Mouse (Mus musculus): ENCODE data around the gene Tax1bp3. TPM values are rescaled to one million over a fixed set of nuclear protein-coding genes. Genes with fewer than 3 reads are reported as not detected.

The Tax1bp3 gene
- polyA plus RNA-seq, 1 experiment from 2014 or later, result 175 TPM

GRCm38 (mm10) chr11:73185872-73186615, 9.2 kb downstream of the Tax1bp3 start:
- no peak overlapping the region for H3K4me3 ChIP-seq
- H3K27me3 ChIP-seq (ENCODE audit: low read depth, poor library complexity, severe bottlenecking), result no peaks in the 10 kb centered on the region
- H3K4me1 ChIP-seq, result no peaks in the 10 kb centered on the region
- 93% methylated on average over 10 of the region's 10 CpGs for WGBS
- no peak overlapping the region for H3K27ac ChIP-seq (replicated peaks)
- no peaks in the 10 kb centered on the region for H3K9me3 ChIP-seq (replicated peaks)
- H3K36me3 ChIP-seq, result peaks cover 86% of the 10 kb centered on the region
- no peak for DNase-seq (ENCODE audit: low spot score)

GRCm38 (mm10) chr11:73187231-73187630, 10.3 kb downstream of the Tax1bp3 start:
- Histone ChIP-seq H3K4me3 (no peak overlapping the region), H3K36me3 (peaks cover 93% of the 10 kb centered on the region), H3K27me3 (ENCODE audit: low read depth, poor library complexity, severe bottlenecking) (no peaks in the 10 kb centered on the region), H3K27ac (replicated peaks) (no peak overlapping the region), H3K4me1 (no peaks in the 10 kb centered on the region), H3K9me3 (replicated peaks) (no peaks in the 10 kb centered on the region)
- no peak for DNase-seq (ENCODE audit: low spot score)
- 93% methylated on average over 6 of the region's 6 CpGs for WGBS

GRCm38 (mm10) chr11:73193047-73193446, 16.2 kb downstream of the Tax1bp3 start:
- no peak for DNase-seq (ENCODE audit: low spot score)
- Histone ChIP-seq H3K27ac (replicated peaks) (no peak overlapping the region), H3K4me3 (no peak overlapping the region), H3K27me3 (ENCODE audit: low read depth, poor library complexity, severe bottlenecking) (no peaks in the 10 kb centered on the region), H3K36me3 (peaks cover 55% of the 10 kb centered on the region), H3K4me1 (peaks cover 4% of the 10 kb centered on the region), H3K9me3 (replicated peaks) (no peaks in the 10 kb centered on the region)
- WGBS, result 81% methylated on average over 6 of the region's 6 CpGs

GRCm38 (mm10) chr11:73194444-73194843, 17.6 kb downstream of the Tax1bp3 start:
- Histone ChIP-seq H3K27ac (replicated peaks) (no peak overlapping the region), H3K27me3 (ENCODE audit: low read depth, poor library complexity, severe bottlenecking) (no peaks in the 10 kb centered on the region), H3K9me3 (replicated peaks) (no peaks in the 10 kb centered on the region), H3K4me3 (no peak overlapping the region), H3K36me3 (peaks cover 42% of the 10 kb centered on the region), H3K4me1 (peaks cover 11% of the 10 kb centered on the region)
- DNase-seq (ENCODE audit: low spot score), result no peak
- 85% methylated on average over 2 of the region's 2 CpGs for WGBS

- H3K9me3 ChIP-seq (replicated peaks), result no peaks in the 10 kb centered on the region
- WGBS, result 9% methylated on average over 1 of the region's 1 CpGs
- H3K36me3 ChIP-seq, result peaks cover 10% of the 10 kb centered on the region; the same call in 1 of the 2 replicates
- no peak for DNase-seq (ENCODE audit: low spot score)
- peak overlapping the region; percentile 83 for H3K27ac ChIP-seq (replicated peaks)
- H3K27me3 ChIP-seq (ENCODE audit: low read depth, poor library complexity, severe bottlenecking), result peaks cover 8% of the 10 kb centered on the region; the same call in 1 of the 2 replicates
- peak overlapping the region; percentile 78 for H3K4me3 ChIP-seq
- H3K4me1 ChIP-seq, result peaks cover 17% of the 10 kb centered on the region
Measured at GRCm38 (mm10) chr11:73198190-73198589, 21.3 kb downstream of the Tax1bp3 start.

- DNase-seq (ENCODE audit: low spot score), result peak; percentile 85
- 2% methylated on average over 22 of the region's 22 CpGs for WGBS
- H3K27ac ChIP-seq (replicated peaks), result peak within 1 kb of the TSS; percentile 83
Measured at GRCm38 (mm10) chr11:73198603-73199229, 21.8 kb downstream of the Tax1bp3 start, which contains the start of gene Ctns. Ctns (minus strand) TSS chr11:73199042.

DNA sequence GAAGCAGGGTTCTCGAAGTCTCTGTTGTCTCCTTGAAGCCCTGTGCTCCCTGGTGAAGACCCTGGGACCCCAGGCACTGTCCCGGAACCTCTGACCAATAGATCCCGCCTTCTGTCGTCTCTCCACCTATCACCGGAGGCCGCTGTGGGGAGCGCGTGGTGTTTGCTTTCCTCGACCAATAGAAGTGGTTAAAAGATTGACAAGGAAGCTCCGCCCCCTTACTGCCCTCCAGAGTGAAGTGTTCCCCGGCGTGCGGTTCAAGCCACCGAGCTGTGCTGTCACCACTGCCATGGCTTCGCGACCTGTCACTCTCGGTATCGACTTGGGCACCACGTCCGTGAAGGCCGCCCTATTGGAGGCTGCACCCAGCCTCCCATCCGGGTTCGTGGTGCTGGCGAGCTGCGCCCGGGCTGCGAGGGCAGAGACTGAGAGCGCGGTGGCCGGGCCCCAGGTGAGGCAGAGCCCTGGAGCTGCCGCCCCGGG, 22.4 kb downstream of the Tax1bp3 start, which contains the start of gene Shpk:
TSS of gene Shpk (plus strand) at position 231 of the 483 bp plus-strand sequence.
- under 1% methylated on average over 32 of the region's 32 CpGs for WGBS
- peaks cover 8% of the 10 kb centered on the region; the same call in 1 of the 2 replicates for H3K27me3 ChIP-seq (ENCODE audit: low read depth, poor library complexity, severe bottlenecking)
- peaks cover 10% of the 10 kb centered on the region; the same call in 1 of the 2 replicates for H3K36me3 ChIP-seq
- H3K4me3 ChIP-seq, result peak within 1 kb of the TSS; percentile 78
- peak; percentile 93 for DNase-seq (ENCODE audit: low spot score)
- no peaks in the 10 kb centered on the region for H3K9me3 ChIP-seq (replicated peaks)
- peaks cover 17% of the 10 kb centered on the region for H3K4me1 ChIP-seq
- peak within 1 kb of the TSS; percentile 83 for H3K27ac ChIP-seq (replicated peaks)

More at GRCm38 (mm10) chr11:73198603-73199229, 21.8 kb downstream of the Tax1bp3 start, which contains the start of gene Ctns:
- no peaks in the 10 kb centered on the region for H3K9me3 ChIP-seq (replicated peaks)
- peaks cover 8% of the 10 kb centered on the region; the same call in 1 of the 2 replicates for H3K27me3 ChIP-seq (ENCODE audit: low read depth, poor library complexity, severe bottlenecking)
- H3K36me3 ChIP-seq, result peaks cover 10% of the 10 kb centered on the region; the same call in 1 of the 2 replicates
- H3K4me1 ChIP-seq, result peaks cover 17% of the 10 kb centered on the region
- peak within 1 kb of the TSS; percentile 78 for H3K4me3 ChIP-seq

GRCm38 (mm10) chr11:73199879-73200278, 23.0 kb downstream of the Tax1bp3 start:
- no peak overlapping the region for H3K27ac ChIP-seq (replicated peaks)
- peak overlapping the region; percentile 78 for H3K4me3 ChIP-seq
- peaks cover 17% of the 10 kb centered on the region for H3K4me1 ChIP-seq
- 9% methylated on average over 12 of the region's 12 CpGs for WGBS
- peaks cover 10% of the 10 kb centered on the region; the same call in 1 of the 2 replicates for H3K36me3 ChIP-seq
- H3K9me3 ChIP-seq (replicated peaks), result no peaks in the 10 kb centered on the region
- H3K27me3 ChIP-seq (ENCODE audit: low read depth, poor library complexity, severe bottlenecking), result peaks cover 8% of the 10 kb centered on the region; the same call in 1 of the 2 replicates
- DNase-seq (ENCODE audit: low spot score), result no peak

DNA sequence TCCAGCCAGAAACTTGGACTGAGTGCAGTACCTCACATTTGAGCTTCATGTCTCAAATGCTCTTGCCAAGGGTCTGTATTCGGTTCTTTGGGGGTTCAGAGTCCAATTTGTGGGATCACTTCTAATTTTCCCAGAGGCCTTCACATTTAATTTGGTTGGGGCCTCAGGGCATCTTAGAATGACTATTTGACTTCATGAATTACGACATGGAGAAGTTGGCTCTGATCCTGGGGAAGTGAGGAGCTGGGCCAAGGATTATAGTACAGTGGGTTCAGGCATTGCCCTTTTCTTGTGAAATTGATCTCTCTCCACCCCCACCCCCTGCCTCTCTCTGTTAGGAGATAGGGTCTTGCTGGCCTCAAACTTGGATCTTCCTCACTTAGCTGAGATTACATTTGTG, 24.1 kb downstream of the Tax1bp3 start:
- Histone ChIP-seq H3K4me1 (peaks cover 17% of the 10 kb centered on the region), H3K9me3 (replicated peaks) (no peaks in the 10 kb centered on the region), H3K4me3 (no peak overlapping the region), H3K27me3 (ENCODE audit: low read depth, poor library complexity, severe bottlenecking) (peaks cover 8% of the 10 kb centered on the region; the same call in 1 of the 2 replicates), H3K36me3 (0 out of 2 replicates have a peak, but pooled peaks cover under 1% of the 10 kb centered on the region), H3K27ac (replicated peaks) (no peak overlapping the region)
- WGBS, result 79% methylated on average over 2 of the region's 2 CpGs
- no peak for DNase-seq (ENCODE audit: low spot score)

- H3K27me3 ChIP-seq (ENCODE audit: low read depth, poor library complexity, severe bottlenecking), result peaks cover 8% of the 10 kb centered on the region; the same call in 1 of the 2 replicates
- no peaks in the 10 kb centered on the region for H3K9me3 ChIP-seq (replicated peaks)
- H3K27ac ChIP-seq (replicated peaks), result no peak overlapping the region
- WGBS, result 36% methylated on average over 4 of the region's 4 CpGs
- H3K4me3 ChIP-seq, result no peak overlapping the region
- DNase-seq (ENCODE audit: low spot score), result no peak
- peaks cover 17% of the 10 kb centered on the region for H3K4me1 ChIP-seq
- no peaks in the 10 kb centered on the region for H3K36me3 ChIP-seq
Measured at GRCm38 (mm10) chr11:73201597-73201996, 24.7 kb downstream of the Tax1bp3 start.

DNA sequence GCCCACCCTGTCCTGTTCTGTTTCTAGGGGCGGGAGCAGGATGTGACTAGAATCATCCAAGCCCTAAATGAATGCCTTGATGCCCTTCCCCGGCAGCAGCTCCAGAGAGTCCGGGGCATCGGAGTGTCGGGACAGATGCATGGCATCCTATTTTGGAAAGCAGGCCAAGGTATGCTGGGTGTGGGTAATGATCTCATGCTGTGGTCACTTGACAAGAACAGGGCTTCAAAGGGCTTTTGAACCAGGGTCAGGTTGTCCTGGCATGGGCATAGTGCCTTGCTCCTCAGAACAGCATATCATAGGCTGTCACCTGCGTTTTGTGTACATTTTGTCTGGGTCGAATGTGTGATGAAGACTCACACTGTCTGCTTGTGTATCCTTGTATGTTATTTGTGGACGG, 27.0 kb downstream of the Tax1bp3 start:
- H3K4me3 ChIP-seq, result no peak overlapping the region
- peaks cover 7% of the 10 kb centered on the region for H3K4me1 ChIP-seq
- no peak for DNase-seq (ENCODE audit: low spot score)
- WGBS, result 85% methylated on average over 8 of the region's 8 CpGs
- H3K9me3 ChIP-seq (replicated peaks), result no peaks in the 10 kb centered on the region
- H3K27me3 ChIP-seq (ENCODE audit: low read depth, poor library complexity, severe bottlenecking), result peaks cover 8% of the 10 kb centered on the region; the same call in 1 of the 2 replicates
- H3K27ac ChIP-seq (replicated peaks), result no peak overlapping the region
- H3K36me3 ChIP-seq, result no peaks in the 10 kb centered on the region

DNA sequence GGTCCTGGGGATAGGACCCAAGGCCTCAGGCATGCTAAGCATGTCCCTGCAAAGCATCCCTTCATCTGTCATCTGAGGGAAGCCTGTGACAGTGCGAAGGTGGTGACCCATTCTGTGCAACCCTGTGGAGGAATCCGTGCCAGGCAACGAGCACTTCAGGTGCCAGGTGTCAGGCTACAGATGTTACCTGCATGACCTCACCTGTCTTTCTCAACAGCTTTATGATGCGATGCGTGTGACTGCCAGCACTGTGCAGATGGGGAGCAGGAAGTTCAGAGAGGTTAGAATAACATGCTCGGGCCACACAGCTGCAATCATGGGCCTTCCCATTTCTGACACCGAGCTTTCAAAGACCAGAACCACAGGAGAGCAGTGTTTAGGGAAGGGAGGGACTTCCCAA, 28.3 kb downstream of the Tax1bp3 start:
- peaks cover 3% of the 10 kb centered on the region; the same call in 1 of the 2 replicates for H3K27me3 ChIP-seq (ENCODE audit: low read depth, poor library complexity, severe bottlenecking)
- DNase-seq (ENCODE audit: low spot score), result no peak
- no peaks in the 10 kb centered on the region for H3K9me3 ChIP-seq (replicated peaks)
- 82% methylated on average over 7 of the region's 7 CpGs for WGBS
- no peaks in the 10 kb centered on the region for H3K4me1 ChIP-seq
- no peak overlapping the region for H3K4me3 ChIP-seq
- no peak overlapping the region for H3K27ac ChIP-seq (replicated peaks)
- no peaks in the 10 kb centered on the region for H3K36me3 ChIP-seq
